Mouse (Mus musculus) spleen, postnatal 4 days (tissue): ENCODE data around the gene Etv6.

Experiments
- DNase-seq, 2 experiments: peaks; one replicate each; pipeline ENCODE4 v3.0.0; 2022; ENCODE audit warnings: low spot score in 2 of 2

Gene Etv6

GRCm38 (mm10) chr6:134251364-134251763 lies 215.9 kb downstream of the Etv6 start:
- no peak for DNase-seq

GRCm38 (mm10) chr6:134252081-134252755 lies 216.7 kb downstream of the Etv6 start:
- no peak for DNase-seq

GRCm38 (mm10) chr6:134256369-134256768 lies 220.9 kb downstream of the Etv6 start:
- DNase-seq = no peak

- DNase-seq = no peak
Measured at GRCm38 (mm10) chr6:134259913-134260312, 224.4 kb downstream of the Etv6 start.

- no peak for DNase-seq
Measured at GRCm38 (mm10) chr6:134261904-134262303, 226.4 kb downstream of the Etv6 start.

GRCm38 (mm10) chr6:134262383-134262782 lies 226.9 kb downstream of the Etv6 start:
- DNase-seq = no peak

- DNase-seq = no peak
Measured at GRCm38 (mm10) chr6:134262911-134263607, 227.6 kb downstream of the Etv6 start.

- no peak for DNase-seq
Measured at GRCm38 (mm10) chr6:134273884-134274283, 238.4 kb downstream of the Etv6 start.

GRCm38 (mm10) chr6:134276954-134277353 lies 241.5 kb downstream of the Etv6 start:
- no peak for DNase-seq

GRCm38 (mm10) chr6:134282095-134282494 lies 246.6 kb downstream of the Etv6 start:
- DNase-seq = no peak

- DNase-seq = no peak
Measured at GRCm38 (mm10) chr6:134291823-134292222, 256.3 kb downstream of the Etv6 start.

GRCm38 (mm10) chr6:134292404-134292803 lies 256.9 kb downstream of the Etv6 start:
- no peak for DNase-seq

- DNase-seq = no peak
Measured at GRCm38 (mm10) chr6:134293615-134294508, 258.4 kb downstream of the Etv6 start.

GRCm38 (mm10) chr6:134297884-134298619 lies 262.6 kb downstream of the Etv6 start:
- DNase-seq = no peak

- no peak for DNase-seq
Measured at GRCm38 (mm10) chr6:134301951-134302350, 266.5 kb downstream of the Etv6 start.

GRCm38 (mm10) chr6:134311346-134311745 lies 275.8 kb downstream of the Etv6 start:
- no peak for DNase-seq

- DNase-seq = no peak
Measured at GRCm38 (mm10) chr6:134312571-134312970, 277.1 kb downstream of the Etv6 start.

- DNase-seq = no peak
Measured at GRCm38 (mm10) chr6:134317371-134317770, 281.9 kb downstream of the Etv6 start.
